Mouse (Mus musculus) myocyte (in vitro differentiated cells): ENCODE data around the gene Adamtsl3. TPM values are rescaled to one million over a fixed set of nuclear protein-coding genes. Genes with fewer than 3 reads are reported as not detected.

ENCODE experiments used
- H3K27me3 ChIP-seq: one replicate; pipeline ENCODE4 v1.6.1; 2011; ENCODE audit not compliant: control insufficient read depth, insufficient read depth, insufficient read length
- H3K36me3 ChIP-seq: one replicate; pipeline ENCODE4 v1.6.1; 2011; ENCODE audit not compliant: control insufficient read depth, insufficient read depth
- H3K4me2 ChIP-seq: one replicate; pipeline ENCODE4 v1.6.1; 2011; ENCODE audit warnings: low read depth, control low read depth
- H3K4me3 ChIP-seq: one replicate; pipeline ENCODE4 v1.5.1; 2011; ENCODE audit warnings: mild to moderate bottlenecking, control low read depth, moderate library complexity
- H3K79me2 ChIP-seq: one replicate; pipeline ENCODE4 v1.6.1; 2011; ENCODE audit not compliant: control insufficient read depth, insufficient read depth
- H3ac ChIP-seq: one replicate; pipeline ENCODE4 v1.6.1; 2011; ENCODE audit not compliant: control insufficient read depth, insufficient read length
- CEBPB ChIP-seq: IDR thresholded peaks from 2 replicates; pipeline ENCODE4 v1.6.1; 2011; ENCODE audit warnings: mild to moderate bottlenecking, moderate library complexity; ENCODE audit not compliant: poor library complexity, insufficient read depth, severe bottlenecking
- E2F4 ChIP-seq: IDR thresholded peaks from one replicate; pipeline ENCODE4 v1.6.1; 2011; ENCODE audit warnings: mild to moderate bottlenecking, control low read depth, moderate library complexity; ENCODE audit not compliant: insufficient read depth
- MAX ChIP-seq: IDR thresholded peaks from one replicate; pipeline ENCODE4 v1.6.1; 2011; ENCODE audit warnings: low read depth, mild to moderate bottlenecking, control low read depth
- MYOD1 ChIP-seq, 3 experiments: IDR thresholded peaks; one replicate each; pipeline ENCODE4 v1.6.1; 2011; ENCODE audit warnings: control low read depth in 2 of 3, low read depth in 2 of 3, mild to moderate bottlenecking in 2 of 3, moderate library complexity in 1 of 3; ENCODE audit not compliant: insufficient read length in 2 of 3, control insufficient read depth in 1 of 3
- MYOG ChIP-seq, 3 experiments: IDR thresholded peaks; one replicate each; pipeline ENCODE4 v1.6.1; 2011; ENCODE audit warnings: control low read depth in 2 of 3, low read depth in 2 of 3, mild to moderate bottlenecking in 2 of 3; ENCODE audit not compliant: insufficient read length in 2 of 3, control insufficient read depth in 1 of 3, insufficient read depth in 1 of 3
- POLR2A ChIP-seq: IDR thresholded peaks from one replicate; pipeline ENCODE4 v1.6.1; 2011; ENCODE audit warnings: low read depth, mild to moderate bottlenecking, control low read depth, moderate library complexity; ENCODE audit not compliant: insufficient read length
- POLR2AphosphoS2 ChIP-seq: IDR thresholded peaks from one replicate; pipeline ENCODE4 v1.6.1; 2011; ENCODE audit warnings: low read depth, control low read depth; ENCODE audit not compliant: insufficient read length
- REST ChIP-seq: IDR thresholded peaks from one replicate; pipeline ENCODE4 v1.6.1; 2011; ENCODE audit warnings: mild to moderate bottlenecking, control low read depth, moderate library complexity; ENCODE audit not compliant: insufficient read depth, insufficient read length
- SRF ChIP-seq: IDR thresholded peaks from one replicate; pipeline ENCODE4 v1.6.1; 2011; ENCODE audit warnings: low read depth; ENCODE audit not compliant: control insufficient read depth, insufficient read length
- TCF12 ChIP-seq: IDR thresholded peaks from one replicate; pipeline ENCODE4 v1.6.1; 2011; ENCODE audit warnings: mild to moderate bottlenecking, control low read depth; ENCODE audit not compliant: poor library complexity, insufficient read depth, severe bottlenecking
- TCF3 ChIP-seq: IDR thresholded peaks from one replicate; pipeline ENCODE4 v1.6.1; 2011; ENCODE audit warnings: low read depth, control low read depth; ENCODE audit not compliant: insufficient read length
- USF1 ChIP-seq: IDR thresholded peaks from one replicate; pipeline ENCODE4 v1.6.1; 2011; ENCODE audit warnings: low read depth, mild to moderate bottlenecking, control low read depth, moderate library complexity
- polyA plus RNA-seq: library from polyadenylated mRNA; unstranded; fragments of >200 nt; fragmentation: generic; extraction: Trizol; gene quantifications from one replicate; pipeline ENCODE4 v1.2.1, GENCODE M21; 2012; ENCODE audit warnings: missing spikeins

Adamtsl3 gene
- polyA plus RNA-seq, 1 experiment: 4.4 TPM

GRCm38 (mm10) chr7:82371411-82371810 lies 35.9 kb downstream of the Adamtsl3 start:
- Histone ChIP-seq H3K4me2 (peak overlapping the region; percentile 46), H3K27me3 (no peaks in the 10 kb centered on the region), H3K79me2 (peaks cover 4% of the 10 kb centered on the region), H3ac (no peak overlapping the region), H3K4me3 (no peak overlapping the region), H3K36me3 (no peaks in the 10 kb centered on the region)
- TF ChIP-seq MYOD1 (IDR thresholded peaks at IDR 0.05; ENCODE audit: control insufficient read depth in 1 of 3, insufficient read length in 2 of 3, low read depth in 2 of 3): no peak
- TF ChIP-seq TCF3: no peak
- TF ChIP-seq MAX: no peak

GRCm38 (mm10) chr7:82378311-82378710 lies 42.8 kb downstream of the Adamtsl3 start:
- Histone ChIP-seq H3K79me2 (no peaks in the 10 kb centered on the region), H3K27me3 (no peaks in the 10 kb centered on the region), H3K4me2 (no peak overlapping the region), H3K4me3 (no peak overlapping the region), H3K36me3 (no peaks in the 10 kb centered on the region), H3ac (no peak overlapping the region)
- TF ChIP-seq MYOG (IDR thresholded peaks at IDR 0.05; ENCODE audit: control insufficient read depth in 1 of 3, insufficient read depth in 1 of 3, insufficient read length in 2 of 3, low read depth in 2 of 3): no peak
- TF ChIP-seq TCF3: no peak
- TF ChIP-seq POLR2AphosphoS2: no peak
- no peak for TF ChIP-seq REST

GRCm38 (mm10) chr7:82379765-82380164 lies 44.3 kb downstream of the Adamtsl3 start:
- no peak overlapping the region for H3K4me3 ChIP-seq
- no peak overlapping the region for H3ac ChIP-seq
- H3K27me3 ChIP-seq: no peaks in the 10 kb centered on the region
- no peaks in the 10 kb centered on the region for H3K79me2 ChIP-seq
- H3K4me2 ChIP-seq: no peak overlapping the region
- TF ChIP-seq CEBPB: no peak
- TF ChIP-seq MYOG (IDR thresholded peaks at IDR 0.05; ENCODE audit: control insufficient read depth in 1 of 3, insufficient read depth in 1 of 3, insufficient read length in 2 of 3, low read depth in 2 of 3): no peak
- TF ChIP-seq SRF: no peak
- TF ChIP-seq TCF3: no peak
- TF ChIP-seq POLR2AphosphoS2: no peak
- no peak for TF ChIP-seq POLR2A
- no peak for TF ChIP-seq E2F4
- no peak for TF ChIP-seq MAX
- no peaks in the 10 kb centered on the region for H3K36me3 ChIP-seq

GRCm38 (mm10) chr7:82382843-82383535 lies 47.5 kb downstream of the Adamtsl3 start:
- no peak for TF ChIP-seq SRF
- TF ChIP-seq TCF12: no peak
- no peak for TF ChIP-seq POLR2A
- TF ChIP-seq REST: no peak
- no peak for TF ChIP-seq POLR2AphosphoS2
- no peak for TF ChIP-seq TCF3
- no peak for TF ChIP-seq CEBPB
- TF ChIP-seq E2F4: no peak
- no peak for TF ChIP-seq MYOG (IDR thresholded peaks at IDR 0.05; ENCODE audit: control insufficient read depth in 1 of 3, insufficient read depth in 1 of 3, insufficient read length in 2 of 3, low read depth in 2 of 3)
- TF ChIP-seq USF1: no peak
- TF ChIP-seq MAX: no peak
- no peak for TF ChIP-seq MYOD1 (IDR thresholded peaks at IDR 0.05; ENCODE audit: control insufficient read depth in 1 of 3, insufficient read length in 2 of 3, low read depth in 2 of 3)
- no peaks in the 10 kb centered on the region for H3K27me3 ChIP-seq
- no peaks in the 10 kb centered on the region for H3K79me2 ChIP-seq
- no peak overlapping the region for H3K4me2 ChIP-seq
- H3K4me3 ChIP-seq: no peak overlapping the region
- H3K36me3 ChIP-seq: no peaks in the 10 kb centered on the region
- H3ac ChIP-seq: no peak overlapping the region

- Histone ChIP-seq H3K79me2 (no peaks in the 10 kb centered on the region), H3K27me3 (no peaks in the 10 kb centered on the region), H3K36me3 (no peaks in the 10 kb centered on the region), H3ac (no peak overlapping the region), H3K4me2 (no peak overlapping the region), H3K4me3 (no peak overlapping the region)
- TF ChIP-seq MYOD1 (IDR thresholded peaks at IDR 0.05; ENCODE audit: control insufficient read depth in 1 of 3, insufficient read length in 2 of 3, low read depth in 2 of 3) (no peak), TCF3 (no peak), E2F4 (no peak), MYOG (IDR thresholded peaks at IDR 0.05; ENCODE audit: control insufficient read depth in 1 of 3, insufficient read depth in 1 of 3, insufficient read length in 2 of 3, low read depth in 2 of 3) (no peak), REST (no peak), CEBPB (no peak), MAX (no peak), POLR2AphosphoS2 (no peak), USF1 (no peak), TCF12 (no peak)
Observed at GRCm38 (mm10) chr7:82383536-82383848, 48.0 kb downstream of the Adamtsl3 start.
